Mouse (Mus musculus): Measurements from ENCODE around the gene Cpsf7. TPM values are rescaled to one million over a fixed set of nuclear protein-coding genes. Genes with fewer than 3 reads are reported as not detected.
"Not testable (repeated sequence)": the region's sequence is repeated elsewhere in the genome, so short reads cannot be mapped to it uniquely, and the experiment has no call there.

Gene Cpsf7
- polyA plus RNA-seq, 2 experiments, result 50.4 to 102 TPM

GRCm38 (mm10) chr19:10530082-10530481, 5.0 kb downstream of the Cpsf7 start:
- H3K4me3 ChIP-seq (replicated peaks; ENCODE audit: low read length), result no peak overlapping the region
- peaks cover 16% of the 10 kb centered on the region for H3K4me1 ChIP-seq (ENCODE audit: control insufficient read depth, insufficient read depth, low read length)
- H3K9ac ChIP-seq (ENCODE audit: low read depth, low read length, severe bottlenecking), result no peak overlapping the region
- no peak overlapping the region for H3K27ac ChIP-seq (replicated peaks; ENCODE audit: low read depth, low read length)
- DNase-seq (ENCODE audit: low spot score) (no peak), ATAC-seq (ENCODE audit: low FRiP score, low read depth) (no peak)
- TF ChIP-seq POLR2A (IDR thresholded peaks at IDR 0.05; ENCODE audit: borderline replicate concordance, extremely low read depth, insufficient read depth, insufficient read length), result no peak
- H3K4me2 ChIP-seq (replicated peaks; ENCODE audit: low read depth, low read length, severe bottlenecking), result no peak overlapping the region
- peaks cover 65% of the 10 kb centered on the region for H3K36me3 ChIP-seq (ENCODE audit: control insufficient read depth, insufficient read depth, low read length)
- WGBS, result 93% methylated on average over 1 of the region's 1 CpGs
- H3K9me3 ChIP-seq (ENCODE audit: control insufficient read depth, low read length), result no peaks in the 10 kb centered on the region
- no peaks in the 10 kb centered on the region for H3K27me3 ChIP-seq (ENCODE audit: control insufficient read depth, insufficient read depth, low read length)

- H3K27ac ChIP-seq (replicated peaks; ENCODE audit: low read depth, low read length), result no peak overlapping the region
- 96% methylated on average over 5 of the region's 5 CpGs for WGBS
- H3K4me1 ChIP-seq (ENCODE audit: control insufficient read depth, insufficient read depth, low read length), result no peaks in the 10 kb centered on the region
- DNase-seq (ENCODE audit: low spot score), result no peak
- H3K9ac ChIP-seq (ENCODE audit: low read depth, low read length, severe bottlenecking), result no peak overlapping the region
- no peaks in the 10 kb centered on the region for H3K9me3 ChIP-seq (ENCODE audit: control insufficient read depth, low read length)
- H3K4me2 ChIP-seq (replicated peaks; ENCODE audit: low read depth, low read length, severe bottlenecking), result no peak overlapping the region
- no peak for TF ChIP-seq POLR2A (IDR thresholded peaks at IDR 0.05; ENCODE audit: borderline replicate concordance, extremely low read depth, insufficient read depth, insufficient read length)
- H3K36me3 ChIP-seq (ENCODE audit: control insufficient read depth, insufficient read depth, low read length), result peaks cover 90% of the 10 kb centered on the region
- no peak for ATAC-seq (ENCODE audit: low FRiP score, low read depth)
- H3K4me3 ChIP-seq (replicated peaks; ENCODE audit: low read length), result no peak overlapping the region
- H3K27me3 ChIP-seq (ENCODE audit: control insufficient read depth, insufficient read depth, low read length), result no peaks in the 10 kb centered on the region
These were observed 14.4 kb downstream of the Cpsf7 start for GRCm38 (mm10) chr19:10539454-10539853.

GRCm38 (mm10) chr19:10555624-10556510, 30.8 kb downstream of the Cpsf7 start, which contains the start of gene Tmem216:
Tmem216 (minus strand) TSS chr19:10556238.
- DNase-seq (ENCODE audit: low spot score) (peak; percentile 86), ATAC-seq (ENCODE audit: low FRiP score, low read depth) (peak; percentile 95)
- under 1% methylated on average over 43 of the region's 43 CpGs for WGBS
- peak within 1 kb of the TSS; percentile 62 for H3K9ac ChIP-seq (ENCODE audit: low read depth, low read length, severe bottlenecking)
- peak within 1 kb of the TSS; percentile 80 for H3K4me2 ChIP-seq (replicated peaks; ENCODE audit: low read depth, low read length, severe bottlenecking)
- H3K9me3 ChIP-seq (ENCODE audit: control insufficient read depth, low read length), result no peaks in the 10 kb centered on the region
- H3K4me1 ChIP-seq (ENCODE audit: control insufficient read depth, insufficient read depth, low read length), result peaks cover 15% of the 10 kb centered on the region
- no peaks in the 10 kb centered on the region for H3K27me3 ChIP-seq (ENCODE audit: control insufficient read depth, insufficient read depth, low read length)
- peak within 1 kb of the TSS; percentile 57 for H3K4me3 ChIP-seq (replicated peaks; ENCODE audit: low read length)
- TF ChIP-seq POLR2A (IDR thresholded peaks at IDR 0.05; ENCODE audit: borderline replicate concordance, extremely low read depth, insufficient read depth, insufficient read length), result no peak
- peaks cover 20% of the 10 kb centered on the region for H3K36me3 ChIP-seq (ENCODE audit: control insufficient read depth, insufficient read depth, low read length)
- peak within 1 kb of the TSS; percentile 70 for H3K27ac ChIP-seq (replicated peaks; ENCODE audit: low read depth, low read length)

- WGBS, result 66% methylated on average over 2 of the region's 2 CpGs
- no peaks in the 10 kb centered on the region for H3K9me3 ChIP-seq (ENCODE audit: control insufficient read depth, low read length)
- TF ChIP-seq POLR2A (IDR thresholded peaks at IDR 0.05; ENCODE audit: borderline replicate concordance, extremely low read depth, insufficient read depth, insufficient read length), result no peak
These were observed 31.9 kb downstream of the Cpsf7 start for GRCm38 (mm10) chr19:10557001-10557400.

GRCm38 (mm10) chr19:10557430-10557829, 32.4 kb downstream of the Cpsf7 start:
- DNase-seq (ENCODE audit: low spot score), result no peak
- Histone ChIP-seq H3K4me2 (replicated peaks; ENCODE audit: low read depth, low read length, severe bottlenecking) (no peak overlapping the region), H3K4me3 (replicated peaks; ENCODE audit: low read length) (no peak overlapping the region), H3K36me3 (ENCODE audit: control insufficient read depth, insufficient read depth, low read length) (0 out of 2 replicates have a peak, but pooled peaks cover 5% of the 10 kb centered on the region), H3K4me1 (ENCODE audit: control insufficient read depth, insufficient read depth, low read length) (peaks cover 15% of the 10 kb centered on the region), H3K27me3 (ENCODE audit: control insufficient read depth, insufficient read depth, low read length) (no peaks in the 10 kb centered on the region), H3K9ac (ENCODE audit: low read depth, low read length, severe bottlenecking) (no peak overlapping the region), H3K9me3 (ENCODE audit: control insufficient read depth, low read length) (no peaks in the 10 kb centered on the region), H3K27ac (replicated peaks; ENCODE audit: low read depth, low read length) (no peak overlapping the region)
- WGBS, result 78% methylated on average over 2 of the region's 2 CpGs
- TF ChIP-seq POLR2A (IDR thresholded peaks at IDR 0.05; ENCODE audit: borderline replicate concordance, extremely low read depth, insufficient read depth, insufficient read length), result no peak
- no peak for ATAC-seq (ENCODE audit: low FRiP score, low read depth)

More at GRCm38 (mm10) chr19:10557001-10557400, 31.9 kb downstream of the Cpsf7 start:
- Histone ChIP-seq H3K36me3 (ENCODE audit: control insufficient read depth, insufficient read depth, low read length) (0 out of 2 replicates have a peak, but pooled peaks cover 8% of the 10 kb centered on the region), H3K4me2 (replicated peaks; ENCODE audit: low read depth, low read length, severe bottlenecking) (no peak overlapping the region), H3K27me3 (ENCODE audit: control insufficient read depth, insufficient read depth, low read length) (no peaks in the 10 kb centered on the region), H3K4me3 (replicated peaks; ENCODE audit: low read length) (no peak overlapping the region), H3K27ac (replicated peaks; ENCODE audit: low read depth, low read length) (no peak overlapping the region), H3K4me1 (ENCODE audit: control insufficient read depth, insufficient read depth, low read length) (peaks cover 15% of the 10 kb centered on the region), H3K9ac (ENCODE audit: low read depth, low read length, severe bottlenecking) (no peak overlapping the region)
- DNase-seq (ENCODE audit: low spot score), result no peak
- no peak for ATAC-seq (ENCODE audit: low FRiP score, low read depth)

- not testable (repeated sequence) for H3K36me3 ChIP-seq (ENCODE audit: control insufficient read depth, insufficient read depth, low read length); DNase-seq (ENCODE audit: low spot score); H3K27ac ChIP-seq (replicated peaks; ENCODE audit: low read depth, low read length); H3K27me3 ChIP-seq (ENCODE audit: control insufficient read depth, insufficient read depth, low read length); H3K9ac ChIP-seq (ENCODE audit: low read depth, low read length, severe bottlenecking); H3K4me3 ChIP-seq (replicated peaks; ENCODE audit: low read length); H3K9me3 ChIP-seq (ENCODE audit: control insufficient read depth, low read length); H3K4me2 ChIP-seq (replicated peaks; ENCODE audit: low read depth, low read length, severe bottlenecking); ATAC-seq (ENCODE audit: low FRiP score, low read depth)
- 70% methylated on average over 4 of the region's 4 CpGs for WGBS
- peaks cover 15% of the 10 kb centered on the region for H3K4me1 ChIP-seq (ENCODE audit: control insufficient read depth, insufficient read depth, low read length)
These were observed 32.8 kb downstream of the Cpsf7 start for GRCm38 (mm10) chr19:10557837-10558375.
